Mouse (Mus musculus) adrenal gland (tissue): ENCODE results near the gene Olfr1166.
"Not testable (repeated sequence)": the region's sequence is repeated elsewhere in the genome, so short reads cannot be mapped to it uniquely, and the experiment has no call there.

ENCODE experiments used
- intact Hi-C: fragments of 180-260 bp; cut with DNase I; formaldehyde crosslinking; loops from one replicate; pipeline ENCODE4 v1.15.1; 2025
- long read RNA-seq, 2 experiments: library from polyadenylated mRNA; unstranded; transcript quantifications; one replicate each; pipeline ENCODE4 v2.0.0; 2020; ENCODE audit warnings: borderline replicate concordance in 1 of 2; ENCODE audit not compliant: insufficient replicate concordance in 1 of 2

Gene Olfr1166
- long read RNA-seq, experiment 1 = 0 reads
- long read RNA-seq, experiment 2 = 0 reads

- intact Hi-C loops = no loop called here
These were observed at the start of gene Olfr1166 for GRCm38 (mm10) chr2:88128172-88128571. Gene Olfr1166, minus strand, starts transcription at chr2:88128272.

DNA sequence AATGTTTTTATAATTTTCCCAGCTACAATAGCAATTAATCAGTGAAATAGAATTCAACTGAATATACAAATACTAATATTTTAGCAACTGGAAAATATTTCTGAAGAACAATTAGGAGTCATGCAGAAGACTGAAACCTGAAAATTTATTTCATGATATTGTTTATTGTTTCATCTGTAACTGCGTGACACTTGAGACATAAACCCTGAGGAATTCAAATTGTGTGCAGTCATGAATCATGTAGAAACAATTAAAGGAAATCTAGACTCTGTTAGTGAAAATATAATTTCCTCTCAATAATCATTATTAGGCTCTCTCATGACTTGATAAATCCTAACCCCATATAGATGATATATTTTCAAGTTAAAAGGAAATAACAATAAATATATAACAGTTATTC is 27.0 kb upstream of the Olfr1166 start, which contains the start of gene Olfr1167:
Olfr1167 (minus strand) TSS at position 101 of the 400 bp plus-strand sequence.
- intact Hi-C loops = not testable (repeated sequence)

- intact Hi-C loops = no loop called here
These were observed 34.2 kb downstream of the Olfr1166 start, which contains the start of gene Olfr1164 for GRCm38 (mm10) chr2:88093866-88094265. Gene Olfr1164, minus strand, starts transcription at chr2:88093966.
